Mouse (Mus musculus): ENCODE results near the gene Mgat2. TPM values are rescaled to one million over a fixed set of nuclear protein-coding genes. Genes with fewer than 3 reads are reported as not detected.
"Not testable (repeated sequence)": the region's sequence is repeated elsewhere in the genome, so short reads cannot be mapped to it uniquely, and the experiment has no call there.

The Mgat2 gene
- 10 to 100 TPM; 16.9 to 21.3 TPM for total RNA-seq (2021)
- long read RNA-seq, experiment 1, transcript Mgat2-201 (1 exons, 2,614 nt) = major isoform, 112 of 112 reads
- long read RNA-seq, experiment 1, partial matches to known transcripts = 0 of 112 reads
- long read RNA-seq, experiment 1, other reads (novel, unspliced or antisense) = 0 of 112 reads
- long read RNA-seq, experiment 2, transcript Mgat2-201 (1 exons, 2,614 nt) = major isoform, 69 of 69 reads
- long read RNA-seq, experiment 2, partial matches to known transcripts = 0 of 69 reads
- long read RNA-seq, experiment 2, other reads (novel, unspliced or antisense) = 0 of 69 reads

DNA sequence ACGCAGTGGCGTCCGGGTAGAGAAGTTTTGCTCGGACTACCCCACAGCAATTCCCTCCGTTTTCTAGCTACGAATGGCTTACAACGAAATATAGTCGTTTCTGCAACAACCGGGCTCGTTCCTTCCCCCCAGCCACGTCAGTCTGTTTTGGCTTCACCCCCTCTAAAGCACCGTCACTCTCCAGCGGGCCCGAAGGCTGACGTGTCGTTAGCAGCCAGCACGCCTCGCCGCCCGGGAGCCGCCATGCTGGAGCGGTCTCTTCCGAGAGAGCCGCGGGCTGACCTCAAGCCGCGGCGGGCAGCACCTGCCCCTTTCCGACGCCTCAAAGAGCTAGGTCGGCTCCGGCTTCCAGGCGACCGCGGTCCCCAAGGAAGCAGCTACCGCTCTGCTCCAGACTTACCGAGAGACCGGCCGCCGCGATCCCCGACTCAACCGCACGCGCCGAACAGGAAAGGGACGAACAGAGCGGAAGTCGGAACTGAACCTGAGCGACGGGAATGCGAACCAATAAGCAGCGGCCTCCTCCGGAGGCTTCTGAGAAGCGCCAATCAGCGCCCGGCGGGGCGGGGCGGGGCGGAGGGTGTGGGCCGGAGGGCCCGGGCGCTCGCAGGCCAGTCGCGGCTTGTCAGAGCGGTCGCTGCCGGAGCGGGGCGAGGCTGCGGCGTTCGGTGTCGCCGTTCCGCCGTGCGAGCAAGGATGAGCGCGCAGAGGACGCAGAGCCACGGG, at the start of gene Mgat2, which contains the start of gene Rpl36al:
Mgat2 (plus strand) TSS at position 575 of the 726 bp plus-strand sequence.
Rpl36al (minus strand) TSS at position 501 of the 726 bp plus-strand sequence.
- DNase-seq = peak; percentile 99

GRCm38 (mm10) chr12:69139201-69139600, 44.8 kb upstream of the Mgat2 start:
- no peak for DNase-seq

DNA sequence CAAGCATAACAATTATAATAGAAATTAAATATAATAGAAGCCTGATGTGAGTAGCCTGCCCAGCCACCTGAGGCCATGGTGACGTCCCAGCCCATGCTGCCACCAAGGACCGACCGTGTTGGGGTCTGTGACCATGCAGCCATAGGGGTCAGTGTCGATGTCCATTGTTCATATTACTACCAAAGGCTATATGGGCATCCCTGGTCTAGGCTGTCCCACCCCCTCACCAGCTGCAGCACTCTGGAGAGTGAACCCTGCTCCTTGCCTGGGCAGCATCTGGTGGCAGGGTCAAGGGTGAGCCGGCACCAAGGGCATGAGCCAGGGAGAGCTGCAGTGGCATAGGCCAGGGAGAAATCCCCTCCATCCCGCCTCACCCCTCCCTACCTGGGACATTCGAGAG, 44.1 kb upstream of the Mgat2 start:
- DNase-seq = no peak

DNA sequence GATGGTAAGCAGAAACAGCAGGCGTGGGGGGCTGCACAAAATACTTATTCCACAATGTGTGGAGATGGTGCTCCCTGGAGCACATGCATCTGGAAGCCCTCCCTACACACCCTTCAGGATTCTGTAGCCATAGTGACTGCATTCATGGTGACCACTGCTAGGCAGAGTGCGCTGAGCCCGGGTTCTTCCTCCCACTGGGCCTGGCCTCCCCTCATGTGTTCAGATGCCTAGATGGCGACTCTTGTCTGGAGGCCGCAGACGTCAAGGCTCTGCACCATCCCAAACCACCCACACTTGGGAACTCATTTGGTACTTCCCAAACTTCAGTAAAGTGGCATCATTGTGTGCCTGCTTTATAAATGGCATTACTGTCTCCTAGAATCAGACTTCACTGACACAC, 40.5 kb upstream of the Mgat2 start:
- DNase-seq = no peak

- no peak for DNase-seq
Measured at GRCm38 (mm10) chr12:69147166-69147735, 36.7 kb upstream of the Mgat2 start.

GRCm38 (mm10) chr12:69150049-69150448, 33.9 kb upstream of the Mgat2 start:
- no peak for DNase-seq

- no peak for DNase-seq
Measured at GRCm38 (mm10) chr12:69155923-69156322, 28.0 kb upstream of the Mgat2 start.

DNA sequence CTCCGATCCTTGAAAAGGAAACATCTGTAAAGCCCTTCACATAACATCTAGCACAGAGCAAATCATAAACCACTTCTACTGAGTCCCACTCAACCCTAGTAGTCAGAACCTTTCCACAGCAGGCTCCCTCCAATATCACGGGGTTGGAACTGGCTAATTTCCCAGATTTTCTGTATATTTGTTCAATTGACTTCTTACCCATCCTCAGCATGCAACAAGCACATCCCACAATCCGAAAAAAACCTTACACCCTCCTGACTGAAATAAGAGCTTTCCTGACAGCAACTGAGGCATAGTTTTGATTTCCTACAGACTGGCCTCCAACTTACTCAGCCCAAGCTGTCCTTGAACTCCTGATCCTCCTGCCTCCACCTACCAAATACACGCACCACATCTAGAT, 27.5 kb upstream of the Mgat2 start:
- DNase-seq = no peak

DNA sequence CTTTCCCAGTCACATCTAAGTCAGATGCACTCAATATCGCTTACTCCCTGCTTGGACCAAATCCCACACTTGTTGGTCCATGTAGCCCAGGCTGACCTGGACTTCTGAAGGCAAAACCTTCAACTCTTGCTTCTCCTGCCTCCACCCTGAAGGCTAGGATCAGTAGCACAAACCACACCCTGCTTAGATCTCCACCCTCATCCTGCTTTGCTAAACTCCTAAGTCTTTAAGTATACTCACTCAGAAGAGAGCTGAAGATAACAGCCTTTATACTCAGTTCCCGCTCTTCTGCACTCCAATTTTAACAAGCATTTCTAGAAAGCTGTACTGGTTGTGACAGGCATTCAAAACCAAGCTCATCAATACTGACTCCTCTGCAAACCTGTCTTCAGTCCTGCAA, 26.9 kb upstream of the Mgat2 start:
- DNase-seq = no peak

- DNase-seq = no peak
Measured at GRCm38 (mm10) chr12:69158366-69158764, 25.6 kb upstream of the Mgat2 start.

- DNase-seq = peak; percentile 93
Measured at GRCm38 (mm10) chr12:69158765-69159577, 25.0 kb upstream of the Mgat2 start, which contains the start of gene Rps29. TSS of gene Rps29 (minus strand) at chr12:69159186.

DNA sequence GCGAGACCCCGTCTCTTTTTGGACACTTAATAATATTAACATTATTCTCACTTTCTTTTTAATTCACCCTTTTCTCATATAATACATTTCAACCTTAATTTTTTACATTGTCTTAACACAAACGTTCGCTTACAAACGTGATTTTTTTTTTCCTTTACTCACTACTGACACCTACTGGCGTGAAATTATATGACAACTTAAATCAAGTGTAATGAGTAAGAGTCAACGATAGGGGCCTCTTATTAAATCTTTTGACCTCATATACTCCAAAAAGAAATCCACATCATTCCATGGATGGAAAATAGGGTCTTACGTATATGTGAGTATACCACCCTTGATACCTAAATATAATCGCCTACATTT, 24.4 kb upstream of the Mgat2 start:
- no peak for DNase-seq

DNA sequence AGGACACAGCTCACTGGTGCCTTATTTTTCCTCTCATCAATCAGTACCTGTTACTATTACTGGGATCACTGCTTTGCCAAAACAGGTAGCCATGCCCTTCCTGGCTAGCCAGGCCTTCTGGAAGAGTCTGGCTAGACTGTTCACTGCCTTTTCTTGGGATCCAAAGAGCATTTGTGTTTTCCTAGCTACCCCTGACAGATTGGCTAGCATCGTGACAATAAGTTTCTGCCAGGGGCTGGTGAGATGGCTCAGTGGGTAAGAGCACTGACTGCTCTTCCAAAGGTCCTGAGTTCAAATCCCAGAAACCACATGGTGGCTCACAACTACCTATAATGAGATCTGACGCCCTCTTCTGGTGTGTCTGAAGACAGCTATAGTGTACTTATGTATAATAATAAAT, 23.3 kb upstream of the Mgat2 start:
- not testable (repeated sequence) for DNase-seq

DNA sequence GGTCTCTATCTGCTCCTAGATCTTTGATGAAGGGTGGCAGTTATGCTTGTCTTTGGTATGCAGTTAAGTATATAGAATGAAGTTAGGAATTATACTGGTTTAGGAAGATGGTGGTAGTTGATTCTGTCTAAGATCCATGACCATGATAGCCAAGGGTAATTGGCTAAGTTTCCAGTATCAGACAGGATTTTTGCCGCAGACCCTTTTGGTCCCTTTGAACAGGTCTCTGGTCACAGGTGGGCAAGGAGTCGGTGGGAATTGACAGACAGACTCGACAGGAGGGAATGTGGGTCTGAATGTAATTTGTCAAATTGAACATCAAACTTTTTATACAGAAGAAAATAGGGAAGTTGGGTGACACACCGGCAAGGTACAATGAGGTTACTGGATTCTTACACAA, 20.4 kb upstream of the Mgat2 start:
- DNase-seq = not testable (repeated sequence)

DNA sequence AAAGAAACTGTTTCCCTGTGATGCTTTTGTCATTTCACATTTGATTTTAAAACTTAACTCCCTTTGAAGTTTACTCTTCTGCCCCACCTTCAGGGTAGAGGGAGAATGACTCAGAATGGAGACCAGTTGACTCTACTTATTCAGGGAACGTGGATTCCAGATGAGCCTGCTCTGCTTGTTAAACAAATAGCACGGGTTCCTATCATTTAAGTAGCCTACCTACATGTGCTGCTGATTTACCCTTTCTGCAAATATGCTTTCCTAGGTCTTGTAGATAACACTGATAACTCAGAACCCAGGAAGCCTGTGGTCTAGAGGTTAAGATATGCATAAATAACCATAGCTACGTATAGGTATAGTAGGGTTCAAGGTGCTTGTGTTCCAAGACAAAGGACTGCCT, 19.1 kb upstream of the Mgat2 start:
- DNase-seq = no peak

DNA sequence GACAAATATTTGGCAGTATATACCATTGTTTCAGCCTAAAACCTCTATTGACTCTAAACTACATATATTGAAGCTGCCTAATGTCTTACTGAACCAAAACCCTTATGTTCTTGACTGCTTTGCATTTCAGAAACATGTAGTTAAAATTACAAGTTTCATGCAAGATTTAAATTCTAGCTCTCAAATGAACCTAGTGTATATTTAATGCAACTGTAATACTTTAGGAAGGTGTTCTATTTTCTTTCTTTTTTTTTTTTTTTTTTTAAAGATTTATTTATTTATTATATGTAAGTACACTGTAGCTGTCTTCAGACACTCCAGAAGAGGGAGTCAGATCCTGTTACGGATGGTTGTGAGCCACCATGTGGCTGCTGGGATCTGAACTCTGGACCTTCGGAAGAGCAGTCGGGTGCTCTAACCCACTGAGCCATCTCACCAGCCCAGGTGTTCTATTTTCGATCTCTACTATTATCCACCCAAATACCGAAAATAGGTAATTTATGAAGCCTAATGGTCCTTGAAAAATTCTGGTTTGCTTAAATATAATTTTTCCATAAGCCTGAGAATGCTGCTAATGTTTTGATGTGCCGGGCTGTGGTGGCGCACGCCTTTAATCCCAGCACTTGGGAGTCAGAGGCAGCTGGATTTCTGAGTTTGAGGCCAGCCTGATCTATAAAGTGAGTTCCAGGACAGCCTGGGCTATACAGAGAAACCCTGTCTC, 16.9 kb upstream of the Mgat2 start:
- not testable (repeated sequence) for DNase-seq

DNA sequence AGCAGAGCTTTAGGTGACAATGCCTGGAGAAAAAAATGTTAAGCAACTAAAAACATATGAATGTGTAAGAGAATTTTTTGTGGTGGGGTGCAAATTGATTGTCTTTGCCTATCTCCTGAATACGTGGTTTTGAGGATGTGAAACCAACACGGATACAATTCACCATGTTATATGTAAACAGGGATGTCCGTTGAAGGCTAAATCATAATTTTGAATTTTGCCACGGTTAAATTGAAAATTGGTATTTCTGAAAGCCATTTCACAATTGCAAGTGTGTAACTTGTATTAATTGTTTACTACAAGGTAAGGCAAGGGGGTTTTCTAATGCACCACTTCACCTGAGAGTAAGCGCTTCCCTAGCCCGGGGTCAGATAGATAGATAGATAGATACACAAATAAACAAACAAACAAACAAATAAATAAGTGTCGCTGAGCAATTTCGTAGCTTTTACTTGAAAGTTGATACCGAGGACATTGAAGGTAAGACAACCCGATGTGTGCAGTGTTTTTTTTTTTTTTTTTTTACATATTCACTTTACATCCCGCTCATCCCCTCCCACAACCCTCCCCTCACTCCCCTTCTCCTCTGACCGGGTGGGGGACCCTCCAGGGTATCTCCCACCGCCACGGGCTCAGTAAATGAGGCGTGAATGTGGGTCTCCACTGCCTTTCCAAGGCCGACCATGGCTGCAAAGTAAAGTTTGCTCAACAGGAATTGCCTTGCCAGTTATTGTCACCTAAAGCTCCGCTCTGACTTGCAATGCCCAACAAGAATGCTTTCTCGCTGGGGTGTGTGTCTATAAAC, 16.1 kb upstream of the Mgat2 start:
- DNase-seq = no peak

- DNase-seq = peak; percentile 83
Measured at GRCm38 (mm10) chr12:69168461-69169106, 15.4 kb upstream of the Mgat2 start, which contains the start of gene Lrr1. TSS of gene Lrr1 (plus strand) at chr12:69168814.

DNA sequence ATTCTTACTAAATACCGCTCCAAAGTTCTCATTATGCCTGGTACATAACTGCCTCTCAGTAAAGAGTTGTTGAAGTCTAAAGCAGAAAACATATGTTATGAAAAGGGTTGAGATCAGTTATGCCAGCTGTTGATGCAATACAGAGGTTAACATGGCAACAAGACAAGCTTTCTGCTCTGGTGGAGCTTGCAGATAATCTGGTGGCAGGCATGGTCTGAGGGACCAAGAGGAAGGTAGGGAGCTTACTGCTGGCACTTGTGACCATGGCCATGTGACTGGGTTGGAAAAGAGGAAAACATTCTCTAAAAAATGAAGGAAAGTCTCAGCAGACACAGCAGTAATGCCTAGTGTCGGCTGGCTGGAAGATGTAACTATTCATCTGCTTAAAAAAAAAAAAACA, 12.7 kb upstream of the Mgat2 start:
- no peak for DNase-seq

GRCm38 (mm10) chr12:69175975-69176374, 8.0 kb upstream of the Mgat2 start:
- DNase-seq = no peak
